In genomic region chr9:75306126-75306898, GRCm38 (mm10) we compare ENCODE assay signal across 8 mouse cellular contexts. TPM values are rescaled to one million over a fixed set of nuclear protein-coding genes. Genes with fewer than 3 reads are reported as not detected.
DNase-seq lines count a peak whose midpoint lies in the region; ATAC-seq and TF ChIP-seq lines count a peak whose summit lies in the region.

Gene Gnb5, plus strand, starts transcription at chr9:75306288.

- no peak for TF ChIP-seq CTCF in cerebellum, adult 2 months (IDR thresholded peaks at IDR 0.05; ENCODE audit: borderline replicate concordance, insufficient read depth, low read depth, low read length)

- no peak within 1 kb of the TSS for H3K4me2 ChIP-seq in kidney, embryonic 16.5 days (replicated peaks; ENCODE audit: low read depth, low read length)
- H3K4me2 ChIP-seq in heart, embryonic 12.5 days = no peak within 1 kb of the TSS
- no peak within 1 kb of the TSS for H3K4me2 ChIP-seq in stomach, embryonic 16.5 days (ENCODE audit: low read depth, low read length)

- no peak within 1 kb of the TSS for H3K9ac ChIP-seq in kidney, embryonic 16.5 days (replicated peaks; ENCODE audit: low read length)
- H3K9ac ChIP-seq in heart, embryonic 12.5 days = no peak within 1 kb of the TSS
- no peak within 1 kb of the TSS for H3K9ac ChIP-seq in stomach, embryonic 16.5 days (ENCODE audit: low read length)

- no peaks in the 10 kb centered on the region for H3K9me3 ChIP-seq in kidney, embryonic 16.5 days (ENCODE audit: low read length)
- H3K9me3 ChIP-seq in heart, embryonic 12.5 days (replicated peaks) = no peaks in the 10 kb centered on the region
- no peaks in the 10 kb centered on the region for H3K9me3 ChIP-seq in stomach, embryonic 16.5 days (replicated peaks; ENCODE audit: control insufficient read depth, low read length)

- H3K4me3 ChIP-seq in kidney, embryonic 16.5 days (ENCODE audit: low read length) = no peak within 1 kb of the TSS
- peak within 1 kb of the TSS; percentile 1 for H3K4me3 ChIP-seq in cerebellum, adult 2 months (replicated peaks; ENCODE audit: insufficient read depth, low read depth, low read length)
- no peak within 1 kb of the TSS for H3K4me3 ChIP-seq in heart, embryonic 12.5 days
- no peak within 1 kb of the TSS for H3K4me3 ChIP-seq in stomach, embryonic 16.5 days (replicated peaks; ENCODE audit: low read length)

- no peaks in the 10 kb centered on the region for H3K4me1 ChIP-seq in kidney, embryonic 16.5 days (ENCODE audit: insufficient read depth, low read length)
- H3K4me1 ChIP-seq in cerebellum, adult 2 months (ENCODE audit: control insufficient read depth, insufficient read depth, low read length) = peaks cover 44% of the 10 kb centered on the region
- H3K4me1 ChIP-seq in heart, embryonic 12.5 days (replicated peaks) = peaks cover 8% of the 10 kb centered on the region; the same call in 1 of the 2 replicates
- H3K4me1 ChIP-seq in stomach, embryonic 16.5 days (ENCODE audit: control insufficient read depth, insufficient read depth, low read length) = no peaks in the 10 kb centered on the region

- no peaks in the 10 kb centered on the region for H3K36me3 ChIP-seq in kidney, embryonic 16.5 days (ENCODE audit: insufficient read depth, low read length)
- no peaks in the 10 kb centered on the region for H3K36me3 ChIP-seq in heart, embryonic 12.5 days
- H3K36me3 ChIP-seq in stomach, embryonic 16.5 days (ENCODE audit: control insufficient read depth, insufficient read depth, low read length) = no peaks in the 10 kb centered on the region

- H3K27ac ChIP-seq in kidney, embryonic 16.5 days (ENCODE audit: low read length) = no peak within 1 kb of the TSS
- peak within 1 kb of the TSS; percentile 92 for H3K27ac ChIP-seq in cerebellum, adult 2 months (ENCODE audit: insufficient read depth, low read length)
- H3K27ac ChIP-seq in heart, embryonic 12.5 days (ENCODE audit: poor library complexity, severe bottlenecking) = no peak within 1 kb of the TSS
- no peak within 1 kb of the TSS for H3K27ac ChIP-seq in stomach, embryonic 16.5 days (ENCODE audit: low read length)

- ATAC-seq in kidney, embryonic 16.5 days (ENCODE audit: low FRiP score, low TSS enrichment) = no peak
- ATAC-seq in heart, embryonic 12.5 days (ENCODE audit: insufficient number of reproducible peaks, low FRiP score) = no peak
- no peak for ATAC-seq in stomach, embryonic 16.5 days (ENCODE audit: insufficient read depth, low FRiP score)

- no peak for TF ChIP-seq POLR2A in cerebellum, adult 2 months (IDR thresholded peaks at IDR 0.05; ENCODE audit: borderline replicate concordance, insufficient read depth, low read length)

- WGBS in kidney, embryonic 16.5 days = 77% methylated on average over 11 of the region's 11 CpGs
- WGBS in cerebellum, adult 2 months = 12% methylated on average over 11 of the region's 11 CpGs
- 73% methylated on average over 11 of the region's 11 CpGs for WGBS in heart, embryonic 12.5 days
- 79% methylated on average over 11 of the region's 11 CpGs for WGBS in stomach, embryonic 16.5 days

- no peaks in the 10 kb centered on the region for H3K27me3 ChIP-seq in kidney, embryonic 16.5 days (ENCODE audit: insufficient read depth, low read length)
- H3K27me3 ChIP-seq in cerebellum, adult 2 months (ENCODE audit: control insufficient read depth, insufficient read depth, low read length) = no peaks in the 10 kb centered on the region
- no peaks in the 10 kb centered on the region for H3K27me3 ChIP-seq in heart, embryonic 12.5 days (replicated peaks)
- H3K27me3 ChIP-seq in stomach, embryonic 16.5 days (ENCODE audit: control insufficient read depth, insufficient read depth, low read length) = no peaks in the 10 kb centered on the region

- DNase-seq in kidney, postnatal 4 days = no peak
- DNase-seq in cerebellum, adult 2 months = peak; percentile 88 to 94
- DNase-seq in left cerebral cortex, adult 8-10 months (ENCODE audit: low spot score in 2 of 2) = no peak
- no peak for DNase-seq in right cerebral cortex, postnatal 14 days
- no peak for DNase-seq in right cerebral cortex, adult 18-20 months

RNA-seq across cellular contexts. Expression of gene Gnb5, which starts in this region (rescaled TPM):
- 30.3 and 30.9 TPM in 2 replicates for polyA plus RNA-seq in kidney, embryonic 16.5 days (2015; fragmentation: Nextera tagmentation; extraction: Ambion mirVana)
- 194 and 215 TPM in 2 replicates for polyA plus RNA-seq in cerebellum, adult 2 months (2012; rRNA removed)
- 58.0 and 59.2 TPM in 2 replicates for polyA plus RNA-seq in heart, embryonic 12.5 days (2016; fragmentation: Nextera tagmentation; extraction: Ambion mirVana)
- total RNA-seq in left cerebral cortex, adult 8-10 months (2022) = 100 to 1,000 TPM; 162 to 190 (median 168) TPM
- 21.7 and 22.0 TPM in 2 replicates for polyA plus RNA-seq in stomach, embryonic 16.5 days (2015; fragmentation: Nextera tagmentation; extraction: Ambion mirVana)

Comparison
In these comparisons a context has a peak if more than half of its experiments do, and no peak if none do; other contexts are left out.
1. DNase-seq: peak in cerebellum, adult 2 months (2 of 2); none in kidney, postnatal 4 days (0 of 2), left cerebral cortex, adult 8-10 months (0 of 2), right cerebral cortex, postnatal 14 days (single experiment) and right cerebral cortex, adult 18-20 months (single experiment).